Mouse (Mus musculus): ENCODE measurements around the gene Klhl2. TPM values are rescaled to one million over a fixed set of nuclear protein-coding genes. Genes with fewer than 3 reads are reported as not detected.

Klhl2 gene
- polyA plus RNA-seq, 1 experiment from 2014 or later: 20.7 TPM

DNA sequence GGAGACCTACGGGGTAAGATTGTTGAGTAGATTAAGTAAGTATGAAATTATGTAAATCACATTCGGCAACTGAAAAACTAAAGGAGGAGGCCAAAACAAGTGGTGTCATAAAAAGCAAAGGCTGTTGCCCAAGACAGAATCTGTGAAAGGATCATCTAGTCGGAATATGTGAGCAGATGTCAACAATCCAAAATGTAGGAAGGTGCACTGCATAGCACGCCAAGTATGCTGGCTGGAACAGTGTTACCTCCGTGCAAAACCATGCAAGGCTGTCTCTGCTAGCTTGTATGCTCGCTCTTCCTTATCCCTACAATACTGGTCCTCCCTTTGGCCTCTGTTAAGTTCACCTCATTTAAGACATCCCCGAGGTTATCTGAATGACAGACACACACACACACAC lies 4.5 kb downstream of the Klhl2 start:
- Histone ChIP-seq H3K9me3 (no peaks in the 10 kb centered on the region), H3K27ac (no peak overlapping the region), H3K4me3 (replicated peaks) (no peak overlapping the region), H3K4me1 (replicated peaks) (peaks cover 37% of the 10 kb centered on the region), H3K36me3 (no peaks in the 10 kb centered on the region), H3K4me2 (replicated peaks) (no peak overlapping the region), H3K9ac (replicated peaks) (no peak overlapping the region), H3K27me3 (no peaks in the 10 kb centered on the region)
- ATAC-seq: no peak
- 82% methylated on average over 7 of the region's 7 CpGs for WGBS

DNA sequence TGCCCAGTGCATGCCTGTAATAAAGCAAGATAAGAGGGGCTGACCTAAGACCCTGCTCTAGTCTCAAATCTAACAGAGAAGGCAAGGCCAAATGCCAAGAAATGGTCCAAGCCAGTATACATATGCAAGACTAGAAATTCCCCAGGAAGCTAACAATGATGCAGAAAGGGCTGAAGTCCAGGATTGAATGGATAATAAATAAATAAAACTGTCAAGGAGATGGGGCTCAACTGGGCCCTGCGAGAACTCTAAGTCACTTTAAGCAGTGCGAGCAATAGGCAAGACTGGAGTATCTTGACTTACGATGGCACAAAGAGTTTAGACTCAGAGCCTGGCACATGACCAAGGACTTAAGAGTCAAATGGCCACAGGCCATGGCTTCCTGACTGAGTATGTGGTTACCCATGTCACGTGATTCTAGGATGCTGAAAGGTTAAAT lies 5.8 kb downstream of the Klhl2 start:
- ATAC-seq: no peak
- Histone ChIP-seq H3K4me2 (replicated peaks) (no peak overlapping the region), H3K4me3 (replicated peaks) (no peak overlapping the region), H3K36me3 (no peaks in the 10 kb centered on the region), H3K9me3 (no peaks in the 10 kb centered on the region), H3K27me3 (no peaks in the 10 kb centered on the region), H3K4me1 (replicated peaks) (peaks cover 47% of the 10 kb centered on the region), H3K27ac (no peak overlapping the region), H3K9ac (replicated peaks) (no peak overlapping the region)
- WGBS: 99% methylated on average over 4 of the region's 4 CpGs

- Histone ChIP-seq H3K9ac (replicated peaks) (no peak overlapping the region), H3K27me3 (no peaks in the 10 kb centered on the region), H3K36me3 (no peaks in the 10 kb centered on the region), H3K4me2 (replicated peaks) (no peak overlapping the region), H3K27ac (no peak overlapping the region), H3K9me3 (no peaks in the 10 kb centered on the region), H3K4me1 (replicated peaks) (peaks cover 41% of the 10 kb centered on the region), H3K4me3 (replicated peaks) (no peak overlapping the region)
- 83% methylated on average over 3 of the region's 3 CpGs for WGBS
- ATAC-seq: no peak
These were observed 6.6 kb downstream of the Klhl2 start for GRCm38 (mm10) chr8:64843168-64843567.

DNA sequence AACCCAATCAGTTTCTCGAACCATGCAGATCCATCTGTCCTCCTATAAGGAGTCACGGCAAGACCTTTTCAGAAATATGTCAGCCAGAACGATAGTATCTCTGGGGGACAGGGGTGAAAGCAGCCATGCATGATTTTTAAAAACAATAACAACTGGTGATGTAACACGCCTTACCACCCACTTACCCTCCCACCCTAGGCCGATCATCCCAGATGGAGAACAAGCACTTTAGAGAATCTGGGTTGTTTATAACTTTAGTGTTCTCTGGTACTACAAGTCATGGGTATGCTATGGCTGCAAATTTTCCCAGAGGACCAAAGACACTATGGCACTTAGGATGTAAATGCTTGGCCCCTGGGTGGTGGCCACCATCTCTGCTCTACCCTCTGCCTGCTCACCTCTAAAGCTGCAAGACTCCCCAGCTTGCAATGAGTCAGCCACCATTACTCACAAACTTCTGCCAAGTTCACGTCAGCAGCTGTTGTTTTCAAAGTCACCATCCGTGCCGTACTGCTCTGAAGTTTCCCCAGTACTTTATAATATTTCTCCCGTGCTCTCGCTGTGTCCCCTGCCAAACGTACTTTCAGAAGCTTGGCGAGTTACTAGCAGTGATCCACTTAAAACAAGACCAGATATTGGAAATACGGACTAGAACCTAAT lies 7.9 kb downstream of the Klhl2 start:
- H3K27me3 ChIP-seq: no peaks in the 10 kb centered on the region
- H3K4me1 ChIP-seq (replicated peaks): peaks cover 32% of the 10 kb centered on the region; the same call in 1 of the 2 replicates
- WGBS: 97% methylated on average over 13 of the region's 13 CpGs
- no peak overlapping the region for H3K4me3 ChIP-seq (replicated peaks)
- no peak overlapping the region for H3K27ac ChIP-seq
- no peak overlapping the region for H3K4me2 ChIP-seq (replicated peaks)
- H3K9me3 ChIP-seq: no peaks in the 10 kb centered on the region
- no peak for ATAC-seq
- no peaks in the 10 kb centered on the region for H3K36me3 ChIP-seq
- no peak overlapping the region for H3K9ac ChIP-seq (replicated peaks)

DNA sequence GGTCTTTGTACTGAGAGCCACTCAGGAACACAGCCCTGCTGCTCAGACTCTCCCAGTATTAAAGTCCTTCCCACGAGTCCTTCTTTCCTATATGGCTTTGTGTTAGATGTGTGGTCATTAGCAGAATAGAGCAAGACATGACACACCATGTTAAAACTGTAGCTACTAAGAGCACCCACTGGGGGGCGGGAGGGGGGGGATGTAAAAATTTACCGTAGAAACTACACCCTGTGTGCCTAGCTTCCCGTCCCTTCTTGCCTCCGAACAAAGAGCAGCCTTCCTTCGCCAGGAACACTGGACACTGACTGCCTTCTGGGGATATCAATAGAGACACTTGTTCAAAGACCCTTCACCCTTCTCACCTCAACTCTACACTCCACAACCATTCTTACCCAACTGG lies 10.2 kb downstream of the Klhl2 start:
- Histone ChIP-seq H3K27ac (no peak overlapping the region), H3K9ac (replicated peaks) (no peak overlapping the region), H3K4me3 (replicated peaks) (no peak overlapping the region), H3K9me3 (no peaks in the 10 kb centered on the region), H3K36me3 (no peaks in the 10 kb centered on the region), H3K27me3 (no peaks in the 10 kb centered on the region), H3K4me1 (replicated peaks) (peaks cover 36% of the 10 kb centered on the region), H3K4me2 (replicated peaks) (no peak overlapping the region)
- 0 out of 2 replicates have a peak, but pooled peaks have one; percentile 13 for ATAC-seq
- WGBS: 42% methylated on average over 6 of the region's 6 CpGs

- 84% methylated on average over 6 of the region's 6 CpGs for WGBS
- Histone ChIP-seq H3K9me3 (no peaks in the 10 kb centered on the region), H3K27me3 (no peaks in the 10 kb centered on the region), H3K4me1 (replicated peaks) (peaks cover 43% of the 10 kb centered on the region), H3K36me3 (peaks cover 16% of the 10 kb centered on the region), H3K4me2 (replicated peaks) (no peak overlapping the region), H3K9ac (replicated peaks) (no peak overlapping the region), H3K4me3 (replicated peaks) (no peak overlapping the region), H3K27ac (no peak overlapping the region)
- no peak for ATAC-seq
These were observed 14.2 kb downstream of the Klhl2 start for GRCm38 (mm10) chr8:64835475-64836122.

- peak overlapping the region; percentile 51; the same call in 1 of the 2 replicates for H3K27ac ChIP-seq
- no peaks in the 10 kb centered on the region for H3K27me3 ChIP-seq
- 24% methylated on average over 27 of the region's 27 CpGs for WGBS
These were observed 15.5 kb downstream of the Klhl2 start for GRCm38 (mm10) chr8:64834071-64834877.

GRCm38 (mm10) chr8:64832581-64833135 lies 17.2 kb downstream of the Klhl2 start:
- Histone ChIP-seq H3K4me1 (replicated peaks) (peaks cover 28% of the 10 kb centered on the region), H3K4me3 (replicated peaks) (no peak overlapping the region), H3K9ac (replicated peaks) (no peak overlapping the region), H3K27me3 (no peaks in the 10 kb centered on the region), H3K4me2 (replicated peaks) (no peak overlapping the region), H3K27ac (no peak overlapping the region), H3K9me3 (no peaks in the 10 kb centered on the region), H3K36me3 (peaks cover 33% of the 10 kb centered on the region)
- ATAC-seq: no peak; the same call in 1 of the 2 replicates
- WGBS: 62% methylated on average over 13 of the region's 13 CpGs

More at GRCm38 (mm10) chr8:64834071-64834877, 15.5 kb downstream of the Klhl2 start:
- H3K36me3 ChIP-seq: peaks cover 22% of the 10 kb centered on the region
- peaks cover 35% of the 10 kb centered on the region for H3K4me1 ChIP-seq (replicated peaks)
- H3K9ac ChIP-seq (replicated peaks): 0 out of 2 replicates have a peak overlapping the region, but pooled peaks have one; percentile 29
- H3K9me3 ChIP-seq: no peaks in the 10 kb centered on the region
- ATAC-seq: peak; percentile 68
- H3K4me3 ChIP-seq (replicated peaks): peak overlapping the region; percentile 13; the same call in 1 of the 2 replicates
- peak overlapping the region; percentile 41 for H3K4me2 ChIP-seq (replicated peaks)

DNA sequence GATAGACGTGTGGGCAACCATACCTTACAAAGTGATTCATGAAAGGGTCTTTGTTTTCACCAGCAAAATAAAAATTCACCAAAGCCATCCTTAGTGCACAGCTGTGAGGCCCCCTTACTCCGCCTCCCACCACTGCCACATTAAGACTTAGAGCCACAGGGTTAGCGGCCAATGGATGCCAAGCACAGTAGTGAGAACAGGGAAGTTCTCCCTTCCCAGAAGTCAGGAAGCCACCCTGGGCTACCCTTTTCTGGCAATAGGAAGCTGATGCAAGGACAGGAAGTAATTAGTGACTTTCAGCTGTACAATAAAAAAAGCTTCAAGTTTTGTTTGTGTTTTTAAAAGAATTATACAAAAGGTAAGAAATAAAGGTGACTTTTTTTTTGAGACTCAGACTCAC lies 18.2 kb downstream of the Klhl2 start:
- no peak overlapping the region for H3K4me2 ChIP-seq (replicated peaks)
- ATAC-seq: no peak
- WGBS: 79% methylated on average over 3 of the region's 3 CpGs

GRCm38 (mm10) chr8:64829921-64830320 lies 19.9 kb downstream of the Klhl2 start:
- no peaks in the 10 kb centered on the region for H3K27me3 ChIP-seq
- H3K9ac ChIP-seq (replicated peaks): no peak overlapping the region
- H3K4me3 ChIP-seq (replicated peaks): no peak overlapping the region
- peaks cover 24% of the 10 kb centered on the region for H3K4me1 ChIP-seq (replicated peaks)
- ATAC-seq: no peak
- peaks cover 38% of the 10 kb centered on the region for H3K36me3 ChIP-seq
- H3K9me3 ChIP-seq: no peaks in the 10 kb centered on the region
- no peak overlapping the region for H3K27ac ChIP-seq
- 85% methylated on average over 3 of the region's 3 CpGs for WGBS
- H3K4me2 ChIP-seq (replicated peaks): no peak overlapping the region

More for the DNA sequence above, 18.2 kb downstream of the Klhl2 start:
- Histone ChIP-seq H3K4me1 (replicated peaks) (peaks cover 32% of the 10 kb centered on the region), H3K4me3 (replicated peaks) (no peak overlapping the region), H3K27ac (no peak overlapping the region), H3K27me3 (no peaks in the 10 kb centered on the region), H3K36me3 (peaks cover 38% of the 10 kb centered on the region), H3K9me3 (no peaks in the 10 kb centered on the region), H3K9ac (replicated peaks) (no peak overlapping the region)

DNA sequence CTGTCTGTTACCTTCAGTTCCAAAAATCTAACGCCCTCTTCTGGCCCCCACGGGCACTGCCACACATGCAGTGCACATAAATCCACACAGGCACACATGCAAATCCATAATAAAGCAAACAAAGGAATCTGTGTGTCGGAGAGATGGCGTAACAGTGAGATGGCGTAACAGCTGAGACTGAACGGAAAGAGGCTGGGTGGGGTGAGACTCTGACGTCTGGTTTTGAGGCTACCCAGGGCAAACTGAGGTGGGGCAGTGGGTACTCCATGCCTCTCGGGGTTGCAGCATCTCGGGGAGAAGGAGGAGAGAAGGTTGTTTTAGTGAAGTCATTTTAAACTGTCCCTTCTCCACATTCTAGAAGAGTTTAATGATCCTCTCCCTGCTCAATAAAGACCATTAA lies 20.4 kb downstream of the Klhl2 start:
- H3K4me2 ChIP-seq (replicated peaks): no peak overlapping the region
- 95% methylated on average over 9 of the region's 9 CpGs for WGBS
- no peaks in the 10 kb centered on the region for H3K27me3 ChIP-seq
- H3K4me1 ChIP-seq (replicated peaks): peaks cover 18% of the 10 kb centered on the region
- H3K9me3 ChIP-seq: no peaks in the 10 kb centered on the region
- H3K9ac ChIP-seq (replicated peaks): no peak overlapping the region
- no peak overlapping the region for H3K27ac ChIP-seq
- ATAC-seq: no peak
- peaks cover 38% of the 10 kb centered on the region for H3K36me3 ChIP-seq
- no peak overlapping the region for H3K4me3 ChIP-seq (replicated peaks)

All from midbrain, embryonic 13.5 days (tissue).